Mouse (Mus musculus): ENCODE results near the gene Ckmt1. TPM values are rescaled to one million over a fixed set of nuclear protein-coding genes. Genes with fewer than 3 reads are reported as not detected.

Ckmt1 gene
- polyA plus RNA-seq, 1 experiment: 248 TPM

DNA sequence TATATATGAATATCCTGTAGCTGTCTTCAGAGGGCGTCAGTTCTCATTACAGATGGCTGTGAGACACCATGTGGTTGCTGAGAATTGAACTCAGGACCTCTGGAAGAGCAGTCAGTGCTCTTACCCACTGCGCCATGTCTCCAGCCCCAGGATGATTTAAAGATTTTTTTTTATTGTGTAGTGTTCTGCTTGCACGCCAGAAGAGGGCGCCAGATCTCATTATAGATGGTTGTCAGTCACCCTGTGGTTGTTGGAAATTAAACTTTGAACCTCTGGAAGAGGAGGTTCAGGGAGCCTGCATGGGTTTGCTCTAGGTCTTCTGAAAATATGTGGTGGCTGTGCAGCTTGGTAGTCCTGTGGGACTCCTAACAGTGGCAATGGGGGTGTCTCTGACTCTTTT, 50.6 kb downstream of the Ckmt1 start:
- DNase-seq (ENCODE audit: extremely low spot score in 1 of 2, low spot score in 1 of 2): peak in 1 of 2 experiments; percentile 20

DNA sequence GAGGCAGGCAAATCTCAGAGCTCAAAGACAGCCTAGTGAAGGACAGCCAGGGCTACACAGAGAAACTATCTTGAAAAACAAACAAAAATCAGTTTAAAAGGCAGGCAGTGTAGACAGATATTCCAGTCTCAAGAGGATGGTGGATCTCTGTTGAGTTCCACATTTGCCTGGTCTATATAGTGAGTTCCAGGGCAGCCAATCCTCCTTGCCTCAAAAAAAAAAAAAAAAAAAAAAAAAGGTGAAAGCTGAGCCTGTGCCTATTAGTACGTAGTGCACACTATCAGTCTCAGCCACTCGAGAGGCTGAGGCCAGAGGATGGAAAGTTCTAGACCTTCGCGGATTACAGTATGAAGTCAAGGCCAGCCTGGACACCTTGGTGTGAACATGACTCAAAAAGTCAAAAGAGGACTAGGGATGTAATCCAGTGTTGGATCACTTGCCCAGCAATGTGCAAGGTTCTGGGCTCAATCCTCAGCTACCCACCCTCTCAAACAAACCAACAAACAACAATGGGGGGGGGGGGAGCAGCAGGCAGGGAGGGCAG, 55.4 kb downstream of the Ckmt1 start:
- DNase-seq (ENCODE audit: extremely low spot score in 1 of 2, low spot score in 1 of 2): no peak

Other genes starting within 250 kb of the Ckmt1 start
- 0.69 and 0.78 TPM in 2 replicates for gene Tgm7, start 247.9 kb upstream of the Ckmt1 start, polyA plus RNA-seq (2012; rRNA removed)
- 21.2 and 22.5 TPM in 2 replicates for gene Adal, start 217.3 kb upstream of the Ckmt1 start, polyA plus RNA-seq (2012; rRNA removed)
- gene Lcmt2, start 217.1 kb upstream of the Ckmt1 start, polyA plus RNA-seq (2012; rRNA removed): 5.1 and 6.1 TPM in 2 replicates
- 32.1 and 34.7 TPM in 2 replicates for gene Tubgcp4, start 187.1 kb upstream of the Ckmt1 start, polyA plus RNA-seq (2012; rRNA removed)
- gene Zscan29, start 186.6 kb upstream of the Ckmt1 start, polyA plus RNA-seq (2012; rRNA removed): 3.8 and 4.0 TPM in 2 replicates
- gene Trp53bp1, start 86.3 kb upstream of the Ckmt1 start, polyA plus RNA-seq (2012; rRNA removed): 77.5 and 90.7 TPM in 2 replicates
- 212 and 218 TPM in 2 replicates for gene Map1a, start 68.1 kb upstream of the Ckmt1 start, polyA plus RNA-seq (2012; rRNA removed)
- gene Ppip5k1, start 2.3 kb upstream of the Ckmt1 start, polyA plus RNA-seq (2012; rRNA removed): 96.5 and 104 TPM in 2 replicates
- gene Strc, start 29.5 kb downstream of the Ckmt1 start, polyA plus RNA-seq (2012; rRNA removed): 0.78 and 0.88 TPM in 2 replicates
- 102 TPM in 2 replicates for gene Pdia3, start 56.1 kb downstream of the Ckmt1 start, polyA plus RNA-seq (2012; rRNA removed)
- 8.4 and 8.6 TPM in 2 replicates for gene Catsper2, start 56.1 kb downstream of the Ckmt1 start, polyA plus RNA-seq (2012; rRNA removed)
- gene Ell3, start 86.6 kb downstream of the Ckmt1 start, polyA plus RNA-seq (2012; rRNA removed): 0.60 and 1.3 TPM in 2 replicates
- 357 and 519 TPM in 2 replicates for gene Serf2, start 91.5 kb downstream of the Ckmt1 start, polyA plus RNA-seq (2012; rRNA removed)
- 35.6 and 35.9 TPM in 2 replicates for gene Hypk, start 95.6 kb downstream of the Ckmt1 start, polyA plus RNA-seq (2012; rRNA removed)
- 0.55 and 1.4 TPM in 2 replicates for gene Serinc4, start 99.1 kb downstream of the Ckmt1 start, polyA plus RNA-seq (2012; rRNA removed)
- gene Mfap1b, start 116.4 kb downstream of the Ckmt1 start, polyA plus RNA-seq (2012; rRNA removed): 36.0 and 38.5 TPM in 2 replicates
- 19.4 and 19.9 TPM in 2 replicates for gene Mfap1a, start 149.0 kb downstream of the Ckmt1 start, polyA plus RNA-seq (2012; rRNA removed)
- gene Wdr76, start 149.0 kb downstream of the Ckmt1 start, polyA plus RNA-seq (2012; rRNA removed): 3.5 and 4.2 TPM in 2 replicates